Mouse (Mus musculus): ENCODE measurements around the gene Phldb1. TPM values are rescaled to one million over a fixed set of nuclear protein-coding genes. Genes with fewer than 3 reads are reported as not detected.

Phldb1 gene
- polyA plus RNA-seq, 1 experiment from 2014 or later, result 2.1 TPM

DNA sequence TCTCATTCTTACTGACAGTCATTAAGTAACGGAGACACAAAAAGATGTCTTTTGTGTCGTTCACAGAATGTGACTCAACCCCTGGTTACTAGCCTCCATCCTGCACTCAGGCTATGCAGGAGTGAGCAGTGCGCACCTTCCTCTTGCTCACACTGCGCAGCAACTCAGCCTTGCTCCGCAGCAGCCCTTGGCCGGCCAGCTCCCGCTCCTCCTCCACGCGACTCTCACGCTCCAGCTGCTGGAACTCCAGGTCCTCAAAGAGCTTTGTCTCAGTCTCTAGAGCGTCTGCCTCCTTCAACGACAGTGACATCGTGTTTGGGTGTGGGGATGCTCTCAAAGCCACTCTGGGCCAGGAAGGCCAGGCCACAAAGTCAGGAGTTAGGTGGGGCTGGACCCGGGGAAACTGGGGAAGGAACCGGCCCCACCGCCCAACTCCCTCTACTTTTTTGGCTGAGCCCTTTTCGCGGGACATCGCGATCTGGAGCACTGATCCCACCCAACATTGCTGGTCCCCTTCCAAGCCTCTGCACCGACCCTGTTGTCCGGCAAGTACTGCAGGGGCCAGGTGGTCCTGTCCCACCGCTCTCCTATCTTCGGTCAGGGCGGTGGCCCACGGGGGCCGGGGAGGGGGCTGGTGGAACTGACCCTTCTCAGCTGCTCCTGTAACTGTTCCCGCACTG, 27.1 kb downstream of the Phldb1 start:
- Histone ChIP-seq H3K4me3 (replicated peaks) (peak overlapping the region; percentile 40), H3K36me3 (no peaks in the 10 kb centered on the region), H3K4me2 (peak overlapping the region; percentile 65), H3K4me1 (replicated peaks) (peaks cover 19% of the 10 kb centered on the region), H3K9ac (peak overlapping the region; percentile 45), H3K9me3 (replicated peaks) (no peaks in the 10 kb centered on the region), H3K27me3 (peaks cover 7% of the 10 kb centered on the region), H3K27ac (no peak overlapping the region)
- WGBS (ENCODE audit: insufficient replicate concordance), result 38% methylated on average over 28 of the region's 28 CpGs
- ATAC-seq (ENCODE audit: low read depth) (no peak), DNase-seq (no peak)

DNA sequence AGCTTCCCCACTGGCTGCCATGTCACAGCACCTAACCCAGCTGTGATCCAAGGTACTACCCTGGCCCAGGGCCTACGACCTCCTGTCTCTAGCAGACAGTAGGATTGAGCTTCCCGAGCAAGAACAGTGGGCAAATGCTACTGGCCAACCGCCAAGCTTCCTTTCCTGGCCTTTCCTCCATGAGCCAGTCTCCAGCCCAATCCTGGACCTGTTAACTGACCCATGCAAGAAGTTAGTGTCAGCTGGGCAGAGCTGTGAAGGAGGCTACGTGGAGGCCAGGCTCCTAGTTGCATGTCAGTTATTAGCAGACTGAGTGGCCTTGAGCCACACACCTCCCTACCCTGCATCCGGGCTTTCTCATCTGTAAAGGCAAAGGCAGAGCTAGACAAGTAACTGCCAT, 35.3 kb downstream of the Phldb1 start:
- 70% methylated on average over 5 of the region's 5 CpGs for WGBS (ENCODE audit: insufficient replicate concordance)

GRCm38 (mm10) chr9:44699196-44699595, 35.8 kb downstream of the Phldb1 start:
- no peak overlapping the region for H3K4me3 ChIP-seq (replicated peaks)

More for the DNA sequence above, 35.3 kb downstream of the Phldb1 start:
- no peak for DNase-seq
- Histone ChIP-seq H3K36me3 (0 out of 2 replicates have a peak, but pooled peaks cover 4% of the 10 kb centered on the region), H3K9ac (no peak overlapping the region), H3K27me3 (no peaks in the 10 kb centered on the region), H3K4me1 (replicated peaks) (no peaks in the 10 kb centered on the region), H3K27ac (no peak overlapping the region), H3K4me3 (replicated peaks) (no peak overlapping the region), H3K4me2 (no peak overlapping the region), H3K9me3 (replicated peaks) (no peaks in the 10 kb centered on the region)
- no peak for ATAC-seq (ENCODE audit: low read depth)

DNA sequence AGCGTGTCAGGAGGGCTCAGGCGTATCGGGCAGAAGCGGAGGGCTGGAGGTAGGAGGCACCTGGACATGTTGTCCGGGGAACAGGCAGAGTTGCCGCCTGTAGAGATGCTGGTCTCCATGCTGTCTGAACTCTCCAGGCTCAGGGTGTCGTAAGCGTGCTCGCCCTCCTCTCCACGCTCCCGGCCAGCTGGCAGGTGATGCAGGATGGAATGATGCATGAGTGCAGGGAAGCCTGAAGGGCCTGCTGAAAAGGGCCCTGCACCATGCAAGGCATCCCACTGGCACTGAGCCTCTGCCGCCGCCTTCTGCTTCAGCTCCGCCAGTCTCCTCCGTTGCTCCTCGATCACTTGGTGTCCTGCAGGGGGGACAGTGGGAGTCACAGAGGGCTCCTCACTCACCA, 37.1 kb downstream of the Phldb1 start:
- H3K9me3 ChIP-seq (replicated peaks), result no peaks in the 10 kb centered on the region
- H3K4me1 ChIP-seq (replicated peaks), result no peaks in the 10 kb centered on the region
- no peak overlapping the region for H3K27ac ChIP-seq
- WGBS (ENCODE audit: insufficient replicate concordance), result 89% methylated on average over 16 of the region's 16 CpGs
- H3K4me2 ChIP-seq, result no peak overlapping the region
- H3K27me3 ChIP-seq, result no peaks in the 10 kb centered on the region
- H3K9ac ChIP-seq, result no peak overlapping the region
- no peak for ATAC-seq (ENCODE audit: low read depth)
- 0 out of 2 replicates have a peak, but pooled peaks cover 11% of the 10 kb centered on the region for H3K36me3 ChIP-seq
- DNase-seq, result no peak
- H3K4me3 ChIP-seq (replicated peaks), result no peak overlapping the region

More at GRCm38 (mm10) chr9:44699196-44699595, 35.8 kb downstream of the Phldb1 start:
- H3K27ac ChIP-seq, result no peak overlapping the region
- 0 out of 2 replicates have a peak, but pooled peaks cover 4% of the 10 kb centered on the region for H3K36me3 ChIP-seq
- no peaks in the 10 kb centered on the region for H3K4me1 ChIP-seq (replicated peaks)
- H3K4me2 ChIP-seq, result no peak overlapping the region
- DNase-seq, result no peak
- 77% methylated on average over 10 of the region's 10 CpGs for WGBS (ENCODE audit: insufficient replicate concordance)
- no peaks in the 10 kb centered on the region for H3K27me3 ChIP-seq
- ATAC-seq (ENCODE audit: low read depth), result no peak
- H3K9me3 ChIP-seq (replicated peaks), result no peaks in the 10 kb centered on the region
- H3K9ac ChIP-seq, result no peak overlapping the region

- H3K4me3 ChIP-seq (replicated peaks), result no peak overlapping the region
- 76% methylated on average over 11 of the region's 11 CpGs for WGBS (ENCODE audit: insufficient replicate concordance)
- no peaks in the 10 kb centered on the region for H3K27me3 ChIP-seq
- H3K4me1 ChIP-seq (replicated peaks), result peaks cover 19% of the 10 kb centered on the region
- H3K4me2 ChIP-seq, result no peak overlapping the region
- ATAC-seq (ENCODE audit: low read depth) (no peak), DNase-seq (no peak)
- 0 out of 2 replicates have a peak, but pooled peaks cover 11% of the 10 kb centered on the region for H3K36me3 ChIP-seq
- H3K9me3 ChIP-seq (replicated peaks), result no peaks in the 10 kb centered on the region
- no peak overlapping the region for H3K27ac ChIP-seq
- H3K9ac ChIP-seq, result no peak overlapping the region
These were observed 41.9 kb downstream of the Phldb1 start for GRCm38 (mm10) chr9:44693071-44693470.

DNA sequence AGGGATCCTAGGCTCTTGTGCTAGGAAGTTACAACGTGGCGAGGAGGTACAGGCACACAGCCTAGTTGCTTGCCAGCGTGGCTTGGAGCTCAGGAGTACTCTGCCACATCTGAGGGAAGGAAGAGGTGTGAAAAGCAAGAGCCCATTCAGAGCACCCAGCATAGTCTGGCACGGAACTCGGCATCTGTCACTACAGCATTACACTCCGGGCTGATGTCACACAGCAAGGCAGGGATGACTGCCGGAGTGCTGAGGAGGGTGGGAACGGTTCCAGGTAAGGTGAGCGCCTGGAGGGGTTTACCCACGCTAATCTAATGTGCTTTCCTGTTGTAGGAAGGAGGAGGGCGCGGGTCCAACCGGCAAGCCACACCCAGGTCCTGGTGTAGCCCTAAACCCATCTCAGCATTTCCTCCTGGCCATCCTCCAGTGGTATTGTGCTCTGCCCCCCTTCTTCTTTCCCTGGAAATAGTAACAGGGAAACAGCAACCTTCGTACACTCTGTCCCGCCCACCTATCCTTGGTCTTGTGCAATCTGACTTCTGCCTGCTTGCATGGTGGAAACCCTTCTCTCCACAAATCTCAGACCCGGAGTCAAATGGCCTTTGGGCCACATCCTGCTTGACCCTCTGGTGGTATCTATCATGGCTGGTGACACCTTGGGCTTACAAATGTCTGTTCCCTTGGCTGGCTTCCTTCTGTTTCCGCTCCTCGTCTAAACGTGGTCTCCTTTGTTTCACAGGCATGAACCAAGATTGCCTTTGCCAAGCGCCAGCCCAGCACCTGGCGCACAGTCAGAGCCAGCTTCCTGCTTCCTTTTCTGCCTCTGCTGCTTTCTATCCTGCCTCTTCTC, 43.1 kb downstream of the Phldb1 start:
- Histone ChIP-seq H3K4me2 (no peak overlapping the region), H3K27ac (no peak overlapping the region), H3K4me3 (replicated peaks) (no peak overlapping the region), H3K36me3 (0 out of 2 replicates have a peak, but pooled peaks cover 7% of the 10 kb centered on the region), H3K9me3 (replicated peaks) (no peaks in the 10 kb centered on the region), H3K4me1 (replicated peaks) (peaks cover 19% of the 10 kb centered on the region), H3K27me3 (no peaks in the 10 kb centered on the region), H3K9ac (no peak overlapping the region)
- WGBS (ENCODE audit: insufficient replicate concordance), result 54% methylated on average over 21 of the region's 21 CpGs
- peak; percentile 47 for ATAC-seq (ENCODE audit: low read depth)
- DNase-seq, result no peak

- DNase-seq (no peak), ATAC-seq (ENCODE audit: low read depth) (peak; percentile 30; the same call in 1 of the 2 replicates)
- Histone ChIP-seq H3K4me2 (no peak overlapping the region), H3K4me3 (replicated peaks) (no peak overlapping the region), H3K36me3 (0 out of 2 replicates have a peak, but pooled peaks cover 7% of the 10 kb centered on the region), H3K4me1 (replicated peaks) (peaks cover 19% of the 10 kb centered on the region), H3K9me3 (replicated peaks) (no peaks in the 10 kb centered on the region), H3K9ac (no peak overlapping the region), H3K27ac (no peak overlapping the region), H3K27me3 (no peaks in the 10 kb centered on the region)
- 22% methylated on average over 7 of the region's 7 CpGs for WGBS (ENCODE audit: insufficient replicate concordance)
These were observed 44.4 kb downstream of the Phldb1 start for GRCm38 (mm10) chr9:44690641-44691040.

GRCm38 (mm10) chr9:44688013-44688412, 47.0 kb downstream of the Phldb1 start:
- no peak for DNase-seq
- ATAC-seq (ENCODE audit: low read depth), result no peak
- Histone ChIP-seq H3K9ac (no peak overlapping the region), H3K4me3 (replicated peaks) (no peak overlapping the region), H3K4me1 (replicated peaks) (peaks cover 19% of the 10 kb centered on the region), H3K27ac (no peak overlapping the region), H3K9me3 (replicated peaks) (no peaks in the 10 kb centered on the region), H3K36me3 (no peaks in the 10 kb centered on the region), H3K4me2 (no peak overlapping the region), H3K27me3 (no peaks in the 10 kb centered on the region)
- WGBS (ENCODE audit: insufficient replicate concordance), result 70% methylated on average over 9 of the region's 9 CpGs

DNA sequence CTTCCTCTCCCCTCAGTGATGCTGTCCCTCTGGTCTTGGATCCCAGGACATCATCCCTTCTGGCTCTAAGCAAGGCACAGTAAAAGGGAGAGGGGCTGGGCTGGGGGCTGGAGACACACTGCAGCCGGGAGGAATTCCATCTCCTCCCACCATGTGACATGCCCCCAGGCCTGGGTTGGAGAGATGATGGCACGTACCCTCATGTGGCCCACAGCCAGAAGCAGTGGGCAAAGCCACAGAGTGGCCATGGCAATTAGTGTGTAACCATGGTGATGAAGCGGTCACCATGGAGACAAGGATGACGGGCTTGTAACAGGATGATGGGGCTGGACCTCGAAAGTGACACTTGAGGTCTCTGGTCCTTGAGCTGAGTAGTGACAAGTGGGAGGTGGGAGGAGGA, 48.4 kb downstream of the Phldb1 start:
- Histone ChIP-seq H3K27me3 (no peaks in the 10 kb centered on the region), H3K4me1 (replicated peaks) (peaks cover 11% of the 10 kb centered on the region), H3K4me2 (no peak overlapping the region), H3K9ac (no peak overlapping the region), H3K4me3 (replicated peaks) (no peak overlapping the region), H3K27ac (peak overlapping the region; percentile 39; the same call in 1 of the 2 replicates), H3K36me3 (no peaks in the 10 kb centered on the region), H3K9me3 (replicated peaks) (no peaks in the 10 kb centered on the region)
- ATAC-seq (ENCODE audit: low read depth) (no peak), DNase-seq (no peak)
- WGBS (ENCODE audit: insufficient replicate concordance), result 63% methylated on average over 5 of the region's 5 CpGs

DNA sequence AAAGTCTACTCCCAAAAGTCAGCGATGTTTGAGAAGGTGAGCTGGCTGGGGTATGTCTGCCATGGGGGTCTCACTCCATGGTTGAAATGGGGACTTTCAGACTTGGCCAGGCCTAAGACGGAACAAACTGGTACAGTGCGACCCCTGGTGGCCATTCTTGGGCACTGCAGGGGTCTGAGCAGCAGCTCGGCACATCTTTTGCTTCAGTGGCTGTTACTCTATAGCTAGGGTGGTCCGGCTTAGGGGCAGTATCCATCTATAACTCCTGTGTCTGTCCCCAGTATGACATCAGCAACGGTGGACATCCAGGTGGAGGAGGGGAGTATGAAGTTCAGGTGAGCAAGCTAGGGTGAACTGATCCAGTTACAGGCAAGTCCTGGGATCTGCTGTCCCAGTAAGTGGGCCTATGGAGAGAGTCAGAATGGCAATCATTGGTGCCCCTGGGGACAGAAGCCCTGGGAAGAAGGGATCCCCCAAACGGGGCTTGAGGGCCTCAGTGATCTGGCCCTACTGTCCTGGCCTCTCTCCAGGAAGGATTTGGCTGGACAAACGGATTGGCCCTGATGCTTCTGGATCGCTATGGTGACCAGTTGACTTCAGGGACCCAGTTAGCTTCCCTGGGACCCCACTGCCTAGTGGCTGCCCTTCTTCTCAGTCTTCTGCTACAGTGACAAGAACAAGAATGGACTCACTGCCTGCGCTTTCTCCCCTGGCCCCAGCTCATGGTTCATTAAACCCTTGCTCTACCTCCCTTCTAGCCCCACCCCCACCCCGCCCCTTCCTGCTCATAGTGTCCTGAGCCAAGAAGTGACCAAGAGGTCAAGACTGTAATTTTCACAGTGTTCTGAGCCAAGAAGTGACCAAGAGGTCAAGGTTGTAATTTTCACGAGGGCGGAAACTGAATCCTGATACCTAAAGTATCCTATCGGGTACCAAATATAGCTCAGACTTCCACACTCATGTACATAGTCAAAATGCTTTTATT, 49.4 kb downstream of the Phldb1 start:
- WGBS (ENCODE audit: insufficient replicate concordance), result 42% methylated on average over 14 of the region's 14 CpGs
- Histone ChIP-seq H3K4me2 (no peak overlapping the region), H3K4me3 (replicated peaks) (no peak overlapping the region), H3K27ac (no peak overlapping the region), H3K9me3 (replicated peaks) (no peaks in the 10 kb centered on the region), H3K36me3 (no peaks in the 10 kb centered on the region), H3K27me3 (no peaks in the 10 kb centered on the region), H3K9ac (no peak overlapping the region), H3K4me1 (replicated peaks) (peaks cover 1% of the 10 kb centered on the region; the same call in 1 of the 2 replicates)
- DNase-seq, result peak; percentile 37
- no peak for ATAC-seq (ENCODE audit: low read depth)

Measured in liver, embryonic 13.5 days (tissue).